Mouse (Mus musculus) bone marrow, adult 2 months (tissue): ENCODE results near the gene Pdpr. TPM values are rescaled to one million over a fixed set of nuclear protein-coding genes. Genes with fewer than 3 reads are reported as not detected.

Experiments
- H3K27ac ChIP-seq: fragments of 200-500 bp; 2 replicates; pipeline ENCODE4 v1.5.1; 2012; ENCODE audit warnings: low read depth, mild to moderate bottlenecking, control low read depth, inconsistent platforms, low read length; ENCODE audit not compliant: control insufficient read depth, poor library complexity, insufficient read depth
- H3K4me1 ChIP-seq: fragments of 200-500 bp; 2 replicates; pipeline ENCODE4 v1.6.1; 2011; ENCODE audit warnings: low read length; ENCODE audit not compliant: control insufficient read depth, insufficient read depth
- H3K4me3 ChIP-seq: fragments of 200-500 bp; replicated peaks from 2 replicates; pipeline ENCODE3; 2011; ENCODE audit warnings: mild to moderate bottlenecking, low read depth, low read length, control low read depth; ENCODE audit not compliant: control insufficient read depth
- CTCF ChIP-seq: fragments of 200-500 bp; IDR thresholded peaks from 2 replicates; pipeline ENCODE4 v1.5.1; 2011; ENCODE audit warnings: low read length, control low read depth; ENCODE audit not compliant: control insufficient read depth, insufficient read depth
- POLR2A ChIP-seq: fragments of 200-500 bp; IDR thresholded peaks from 2 replicates; pipeline ENCODE4 v1.6.1; 2011; ENCODE audit warnings: low read depth, mild to moderate bottlenecking, control low read depth, low read length, borderline replicate concordance; ENCODE audit not compliant: control insufficient read depth
- WGBS: fragments of 180-500 bp; shearing (Covaris S2); methylation state at CpG from one replicate; pipeline ENCODE4 v1.1.7; 2018; 5-methylcytosine and 5-hydroxymethylcytosine counted together
- polyA plus RNA-seq: library from polyadenylated mRNA; stranded (reverse); fragments of >200 nt; gene quantifications from 2 replicates; pipeline ENCODE4 v1.2.4, GENCODE M21; 2011; ENCODE audit warnings: low replicate concordance; ENCODE audit not compliant: missing spikeins, insufficient read depth, insufficient read length

Pdpr gene
- polyA plus RNA-seq = 1.8 and 2.3 TPM in 2 replicates

DNA sequence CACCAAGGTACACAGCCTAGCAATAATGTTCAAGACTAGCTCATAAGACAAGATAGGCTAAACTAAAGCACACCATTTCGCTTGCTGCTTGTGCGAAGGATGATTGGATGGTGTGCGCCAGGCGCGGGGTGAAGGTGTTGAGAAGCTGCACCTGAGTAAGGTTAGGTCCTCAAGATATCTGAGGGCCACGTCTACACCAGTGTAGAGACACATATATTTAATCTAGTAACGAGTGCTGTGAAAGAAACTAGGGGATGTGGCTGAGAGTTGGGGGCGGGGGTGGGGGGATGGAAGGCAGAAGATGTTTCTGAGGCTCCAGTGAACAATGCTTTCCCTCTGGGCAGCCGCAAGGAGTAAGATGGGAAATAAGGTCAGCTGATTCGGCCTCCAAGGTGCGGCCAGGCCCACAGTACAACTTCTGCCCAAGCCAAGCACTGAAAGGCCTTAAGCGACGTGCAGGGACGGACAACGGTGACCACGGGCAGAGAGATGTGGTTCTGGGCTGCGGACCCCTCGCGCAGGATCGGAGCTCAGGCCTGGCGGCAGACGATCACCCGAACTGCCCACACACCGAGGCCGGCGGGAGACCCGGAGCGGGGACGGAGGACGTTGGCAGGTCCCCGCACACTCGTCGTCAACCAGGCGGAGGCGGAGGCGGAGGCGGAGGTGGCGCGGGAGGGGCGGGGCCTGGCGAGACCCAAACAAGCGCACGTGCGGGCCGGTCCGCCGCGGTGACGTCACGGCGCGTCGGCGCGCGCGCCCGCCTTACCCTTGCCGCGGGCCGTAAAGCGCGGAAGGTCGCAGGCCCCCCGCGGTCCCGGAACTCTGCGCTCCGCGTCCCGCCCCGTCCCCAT is at the start of gene Pdpr:
Gene Pdpr, plus strand, starts transcription at position 766 of the 854 bp plus-strand sequence.
- Histone ChIP-seq H3K4me3 (peak within 1 kb of the TSS; percentile 81), H3K27ac (peak within 1 kb of the TSS; percentile 51; the same call in 1 of the 2 replicates), H3K4me1 (peaks cover 1% of the 10 kb centered on the region; the same call in 1 of the 2 replicates)
- 7% methylated on average over 72 of the region's 72 CpGs for WGBS
- no peak for TF ChIP-seq CTCF
- TF ChIP-seq POLR2A = no peak

DNA sequence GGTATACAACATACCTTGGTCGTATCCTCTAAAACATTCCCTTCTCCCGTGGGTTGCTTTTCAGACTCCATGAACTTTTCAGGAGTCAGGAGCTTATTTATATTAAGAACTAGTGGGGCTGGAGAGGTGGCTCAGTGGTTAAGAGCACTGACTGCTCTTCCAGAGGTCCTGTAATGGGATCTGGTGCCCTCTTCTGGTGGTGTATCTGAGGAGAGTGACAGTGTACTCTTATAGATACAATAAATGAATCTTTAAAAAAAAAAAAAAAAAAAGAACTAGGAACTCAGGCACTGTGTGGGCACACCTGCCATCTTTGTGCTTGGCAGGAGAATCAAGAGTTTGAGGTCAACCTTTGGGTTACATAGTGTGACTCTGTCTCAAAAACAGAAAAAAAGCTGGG is 45.7 kb upstream of the Pdpr start:
- Histone ChIP-seq H3K27ac (no peak overlapping the region), H3K4me1 (no peaks in the 10 kb centered on the region), H3K4me3 (no peak overlapping the region)
- WGBS = 92% methylated on average over 2 of the region's 2 CpGs
- TF ChIP-seq CTCF (no peak), POLR2A (no peak)

DNA sequence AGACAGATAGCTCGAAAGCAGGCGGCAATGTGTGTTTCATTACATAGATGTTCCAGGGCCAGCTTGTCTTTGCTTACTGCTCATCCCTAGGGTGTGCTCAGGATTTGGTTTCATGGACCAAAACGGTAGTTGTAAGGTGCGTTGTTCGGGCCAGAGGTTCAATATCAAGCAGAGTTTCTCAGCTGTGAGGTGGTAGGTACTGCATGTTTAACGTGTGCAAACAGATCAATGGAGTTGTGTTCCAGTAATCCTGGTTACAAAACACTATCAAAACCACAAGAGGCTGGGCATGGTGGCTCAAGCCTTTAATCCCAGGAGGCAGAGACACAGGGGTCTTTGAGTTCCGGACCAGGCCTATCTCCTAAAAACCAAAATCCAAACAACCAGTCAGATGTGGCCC is 45.3 kb upstream of the Pdpr start:
- TF ChIP-seq CTCF (no peak), POLR2A (no peak)
- WGBS = 92% methylated on average over 7 of the region's 7 CpGs
- Histone ChIP-seq H3K4me1 (no peaks in the 10 kb centered on the region), H3K27ac (no peak overlapping the region), H3K4me3 (no peak overlapping the region)

DNA sequence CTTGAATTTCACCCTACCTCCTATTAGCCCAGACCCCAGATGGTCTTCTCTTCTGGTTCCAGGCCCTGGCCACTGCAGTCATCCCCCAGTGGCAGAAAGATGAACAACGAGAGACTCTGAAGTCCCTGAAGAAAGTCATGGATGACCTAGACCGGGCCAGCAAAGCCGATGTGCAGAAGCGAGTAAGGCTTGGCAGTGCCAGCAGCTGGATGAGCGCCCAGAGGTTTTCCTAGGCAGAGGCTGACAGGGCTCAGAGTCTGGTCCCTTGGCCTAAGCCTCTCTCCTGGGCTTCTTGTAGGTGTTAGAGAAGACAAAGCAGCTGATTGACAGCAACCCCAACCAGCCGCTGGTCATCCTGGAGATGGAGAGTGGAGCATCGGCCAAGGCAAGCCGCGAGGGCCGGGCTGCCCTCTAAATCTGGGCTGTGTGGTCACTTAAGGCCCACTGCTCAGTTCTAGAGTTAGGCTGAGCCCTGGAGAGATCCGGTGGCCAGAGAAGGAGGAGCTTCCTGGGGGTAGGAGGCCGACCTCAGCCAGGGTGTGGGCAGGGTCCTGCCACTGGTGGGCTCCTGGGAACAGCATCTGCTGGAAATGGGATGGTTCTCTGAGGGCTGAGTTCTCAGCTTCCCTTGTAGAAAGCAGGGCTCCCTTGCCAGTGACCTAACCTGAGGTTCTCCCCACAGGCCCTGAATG is 40.5 kb upstream of the Pdpr start:
- Histone ChIP-seq H3K27ac (no peak overlapping the region), H3K4me3 (no peak overlapping the region), H3K4me1 (no peaks in the 10 kb centered on the region; the same call in 1 of the 2 replicates)
- 91% methylated on average over 12 of the region's 12 CpGs for WGBS
- no peak for TF ChIP-seq POLR2A
- no peak for TF ChIP-seq CTCF

DNA sequence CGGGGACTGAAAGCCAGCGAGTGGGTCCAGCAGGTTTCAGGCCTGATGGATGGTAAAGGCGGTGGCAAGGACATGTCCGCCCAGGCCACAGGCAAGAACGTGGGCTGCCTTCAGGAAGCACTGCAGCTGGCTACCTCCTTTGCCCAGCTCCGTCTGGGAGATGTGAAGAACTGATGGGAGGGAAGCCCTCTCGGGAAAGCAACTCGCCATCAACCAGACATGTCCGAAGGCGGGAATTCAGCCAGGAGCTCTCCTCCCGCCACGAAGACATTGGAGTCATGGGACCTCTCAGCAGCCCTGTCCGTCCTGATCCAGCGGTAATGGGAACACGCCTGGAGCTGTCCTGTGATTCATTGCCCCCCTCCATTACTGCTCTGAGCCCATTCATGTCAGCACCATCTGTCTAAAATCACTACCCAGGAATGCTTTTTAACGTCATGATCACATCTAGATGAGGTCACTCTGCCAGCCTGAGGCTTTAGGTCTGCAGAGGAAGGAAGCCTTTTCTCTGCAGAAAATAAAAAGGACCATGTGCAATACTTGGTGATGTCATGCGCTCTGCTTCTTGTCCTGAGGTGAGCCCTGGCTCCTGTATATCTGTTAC is 39.3 kb upstream of the Pdpr start:
- 92% methylated on average over 17 of the region's 17 CpGs for WGBS
- TF ChIP-seq CTCF (no peak), POLR2A (no peak)
- Histone ChIP-seq H3K4me3 (no peak overlapping the region), H3K27ac (no peak overlapping the region), H3K4me1 (no peaks in the 10 kb centered on the region; the same call in 1 of the 2 replicates)

DNA sequence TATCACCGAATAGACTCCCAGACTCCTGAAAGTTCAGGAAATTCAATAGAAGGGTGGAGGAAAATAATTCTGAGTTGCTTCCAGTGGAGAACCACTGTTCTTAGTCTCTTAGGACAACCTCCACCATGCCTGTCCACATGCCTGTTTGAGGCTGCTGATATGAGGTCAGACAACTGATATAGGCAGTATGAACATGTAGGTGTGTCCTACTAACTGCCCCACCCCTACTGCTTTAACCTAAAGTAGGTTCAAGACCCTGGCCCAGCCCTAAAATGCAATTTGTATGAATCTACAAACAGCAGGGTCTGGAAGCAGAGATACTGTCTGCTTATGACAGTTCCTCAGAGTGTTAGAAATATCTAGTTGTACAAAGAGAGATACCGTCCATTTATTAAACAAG is 38.8 kb upstream of the Pdpr start:
- 79% methylated on average over 2 of the region's 2 CpGs for WGBS
- Histone ChIP-seq H3K27ac (no peak overlapping the region), H3K4me3 (no peak overlapping the region), H3K4me1 (no peaks in the 10 kb centered on the region; the same call in 1 of the 2 replicates)
- TF ChIP-seq POLR2A (no peak), CTCF (no peak)

DNA sequence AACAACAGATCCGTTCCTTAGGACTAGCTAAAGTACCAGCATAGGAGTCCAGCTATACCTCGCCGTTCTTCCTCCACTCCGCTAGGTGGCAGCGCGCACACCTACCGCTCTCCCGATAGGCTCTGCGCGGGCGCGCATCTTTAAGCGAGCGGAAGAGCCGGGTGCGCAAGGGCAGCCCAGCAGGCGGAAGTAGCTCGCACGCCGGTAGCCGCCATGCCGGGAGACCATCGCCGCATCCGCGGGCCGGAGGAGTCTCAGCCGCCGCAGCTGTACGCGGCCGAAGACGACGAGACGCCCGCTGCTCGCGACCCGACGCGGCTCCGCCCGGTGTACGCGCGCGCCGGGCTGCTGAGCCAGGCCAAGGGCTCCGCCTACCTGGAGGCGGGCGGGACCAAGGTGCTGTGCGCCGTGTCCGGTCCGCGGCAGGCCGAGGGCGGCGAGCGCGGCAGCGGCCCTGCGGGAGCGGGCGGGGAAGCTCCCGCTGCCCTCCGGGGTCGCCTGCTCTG is 38.2 kb upstream of the Pdpr start, which contains the start of gene Exosc6:
Gene Exosc6, plus strand, starts transcription at position 182 of the 506 bp plus-strand sequence.
- no peaks in the 10 kb centered on the region; the same call in 1 of the 2 replicates for H3K4me1 ChIP-seq
- TF ChIP-seq POLR2A = peak; percentile 70; the same call in 1 of the 2 replicates
- peak; percentile 97 for TF ChIP-seq CTCF
- peak within 1 kb of the TSS; percentile 93 for H3K4me3 ChIP-seq
- under 1% methylated on average over 68 of the region's 68 CpGs for WGBS
- H3K27ac ChIP-seq = peak within 1 kb of the TSS; percentile 94

DNA sequence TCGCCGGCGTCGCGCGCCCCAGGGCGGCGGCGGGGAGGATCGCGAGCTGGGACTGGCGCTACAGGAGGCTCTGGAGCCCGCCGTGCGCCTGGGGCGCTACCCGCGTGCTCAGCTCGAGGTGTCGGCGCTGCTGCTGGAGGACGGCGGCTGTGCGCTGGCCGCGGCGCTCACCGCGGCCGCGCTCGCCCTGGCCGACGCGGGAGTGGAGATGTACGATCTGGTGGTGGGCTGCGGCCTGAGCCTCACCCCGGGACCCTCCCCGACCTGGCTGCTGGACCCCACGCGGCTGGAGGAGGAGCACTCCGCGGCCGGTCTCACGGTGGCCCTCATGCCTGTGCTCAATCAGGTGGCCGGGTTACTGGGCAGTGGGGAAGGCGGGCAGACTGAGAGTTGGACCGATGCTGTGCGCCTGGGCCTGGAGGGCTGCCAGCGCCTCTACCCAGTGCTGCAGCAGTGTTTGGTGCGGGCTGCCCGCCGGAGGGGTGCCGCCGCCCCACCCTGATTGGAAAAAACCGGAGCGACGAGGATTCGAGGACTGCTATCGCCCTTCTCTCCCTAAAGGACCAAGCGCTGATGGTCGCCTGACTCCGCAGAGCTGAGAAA is 37.6 kb upstream of the Pdpr start:
- Histone ChIP-seq H3K4me1 (no peaks in the 10 kb centered on the region; the same call in 1 of the 2 replicates), H3K27ac (peak overlapping the region; percentile 94)
- 2% methylated on average over 63 of the region's 63 CpGs for WGBS

More for the DNA sequence above, 37.6 kb upstream of the Pdpr start:
- no peak for TF ChIP-seq POLR2A
- peak overlapping the region; percentile 93 for H3K4me3 ChIP-seq
